ENCODE assay signal across 36 mouse cellular contexts in genomic region chr2:170464817-170465216, GRCm38 (mm10). TPM values are rescaled to one million over a fixed set of nuclear protein-coding genes. Genes with fewer than 3 reads are reported as not detected.
DNase-seq lines count a peak whose midpoint lies in the region; ATAC-seq lines count a peak whose summit lies in the region.
"Had no signal": no experiment of that assay in that cellular context is flagged by ENCODE, and none has a peak within 500 bp of the region (broad histone marks: within the 10 kb centered on the region; RNA-seq: fewer than 3 reads in every experiment).

No protein-coding gene starts in this region.

- H3K9ac ChIP-seq in kidney, embryonic 15.5 days: no peak overlapping the region
- no peak overlapping the region for H3K9ac ChIP-seq in hindbrain, embryonic 12.5 days
- H3K9ac ChIP-seq: embryonic facial prominence, embryonic 13.5 days; heart, embryonic 13.5 days; limb, embryonic 15.5 days; liver, embryonic 13.5 days; midbrain, embryonic 12.5 days; neural tube, embryonic 12.5 days; stomach, embryonic 15.5 days had no signal

- H3K4me1 ChIP-seq in kidney, embryonic 15.5 days: peaks cover 14% of the 10 kb centered on the region
- H3K4me1 ChIP-seq in limb, embryonic 10.5 days: peaks cover 14% of the 10 kb centered on the region
- peaks cover 5% of the 10 kb centered on the region for H3K4me1 ChIP-seq in hindbrain, embryonic 12.5 days
- H3K4me1 ChIP-seq: stomach, embryonic 15.5 days had no signal

- peak overlapping the region; percentile 45; the same call in 1 of the 2 replicates for H3K27ac ChIP-seq in kidney, embryonic 15.5 days
- no peak overlapping the region for H3K27ac ChIP-seq in limb, embryonic 10.5 days
- H3K27ac ChIP-seq in hindbrain, embryonic 12.5 days: no peak overlapping the region
- H3K27ac ChIP-seq: embryonic facial prominence, embryonic 13.5 days; gastrocnemius, adult 2 months; heart, embryonic 13.5 days; hindbrain, postnatal 0 days; limb, embryonic 15.5 days; liver, embryonic 13.5 days; midbrain, embryonic 12.5 days; neural tube, embryonic 12.5 days; stomach, embryonic 15.5 days had no signal

- peaks cover 23% of the 10 kb centered on the region for H3K27me3 ChIP-seq in kidney, embryonic 15.5 days
- 0 out of 2 replicates have a peak, but pooled peaks cover 7% of the 10 kb centered on the region for H3K27me3 ChIP-seq in limb, embryonic 10.5 days (ENCODE audit: low read depth, poor library complexity, severe bottlenecking)
- H3K27me3 ChIP-seq in hindbrain, embryonic 12.5 days: peaks cover 5% of the 10 kb centered on the region; the same call in 1 of the 2 replicates
- H3K27me3 ChIP-seq: limb, embryonic 15.5 days; liver, embryonic 13.5 days; neural tube, embryonic 12.5 days; stomach, embryonic 15.5 days had no signal

- ATAC-seq in kidney, embryonic 15.5 days (replicated peaks; ENCODE audit: low FRiP score): no peak
- ATAC-seq in inflammation-experienced regulatory T-cells, adult 6 months: no peak
- ATAC-seq in hindbrain, embryonic 12.5 days (ENCODE audit: low FRiP score): no peak
- ATAC-seq: forebrain, embryonic 16.5 days; hindbrain, postnatal 0 days; intestine, embryonic 16.5 days; lung, postnatal 0 days had no signal

- no peak overlapping the region for H3K4me2 ChIP-seq in kidney, embryonic 15.5 days
- H3K4me2 ChIP-seq in hindbrain, embryonic 12.5 days (replicated peaks): no peak overlapping the region
- H3K4me2 ChIP-seq: embryonic facial prominence, embryonic 13.5 days; heart, embryonic 13.5 days; limb, embryonic 15.5 days; liver, embryonic 13.5 days; midbrain, embryonic 12.5 days; neural tube, embryonic 12.5 days; stomach, embryonic 15.5 days had no signal

- no peaks in the 10 kb centered on the region for H3K36me3 ChIP-seq in kidney, embryonic 15.5 days
- no peaks in the 10 kb centered on the region for H3K36me3 ChIP-seq in limb, embryonic 10.5 days
- no peaks in the 10 kb centered on the region for H3K36me3 ChIP-seq in hindbrain, embryonic 12.5 days
- H3K36me3 ChIP-seq: embryonic facial prominence, embryonic 13.5 days; heart, embryonic 13.5 days; limb, embryonic 15.5 days; liver, embryonic 13.5 days; midbrain, embryonic 12.5 days; neural tube, embryonic 12.5 days; stomach, embryonic 15.5 days had no signal

- DNase-seq in right cerebral cortex, postnatal 14 days: peak; percentile 12
- no peak for DNase-seq in right cerebral cortex, postnatal 36 days (ENCODE audit: low spot score in 2 of 2)
- DNase-seq in kidney, postnatal 25 days: peak; percentile 67 to 92
- no peak for DNase-seq in limb, embryonic 10.5 days (ENCODE audit: low spot score)
- DNase-seq: adrenal gland, postnatal 25 days; B cell, adult 2 months; cerebellum, adult 11-12 months; cerebellum, adult 9-11 months; embryo, embryonic 11 days; gastrocnemius, adult 2 months; gastrocnemius, postnatal 36 days; heart, postnatal 10 days; left cerebral cortex, postnatal 4 days; liver, embryonic 13.5 days; lung, adult 18-20 months; lung, postnatal 4 days; right cerebral cortex, adult 18-20 months; thymus, postnatal 14 days had no signal

- no peaks in the 10 kb centered on the region for H3K9me3 ChIP-seq in kidney, embryonic 15.5 days (replicated peaks)
- no peaks in the 10 kb centered on the region for H3K9me3 ChIP-seq in limb, embryonic 10.5 days (replicated peaks)
- no peaks in the 10 kb centered on the region for H3K9me3 ChIP-seq in hindbrain, embryonic 12.5 days (replicated peaks)
- H3K9me3 ChIP-seq: embryonic facial prominence, embryonic 13.5 days; heart, embryonic 13.5 days; limb, embryonic 15.5 days; liver, embryonic 13.5 days; midbrain, embryonic 12.5 days; neural tube, embryonic 12.5 days; stomach, embryonic 15.5 days had no signal

- H3K4me3 ChIP-seq in kidney, embryonic 15.5 days (replicated peaks): no peak overlapping the region
- H3K4me3 ChIP-seq in limb, embryonic 10.5 days: no peak overlapping the region
- H3K4me3 ChIP-seq in hindbrain, embryonic 12.5 days: no peak overlapping the region
- H3K4me3 ChIP-seq: embryonic facial prominence, embryonic 13.5 days; erythroblast, embryonic 14.5 days; gastrocnemius, adult 2 months; heart, embryonic 13.5 days; limb, embryonic 15.5 days; liver, embryonic 13.5 days; megakaryocyte, embryonic 14.5 days; midbrain, embryonic 12.5 days; myocyte; neural tube, embryonic 12.5 days; stomach, embryonic 15.5 days had no signal

- WGBS in kidney, embryonic 15.5 days: 55% methylated on average over 4 of the region's 4 CpGs
- WGBS in limb, embryonic 10.5 days: 70% methylated on average over 4 of the region's 4 CpGs
- WGBS in hindbrain, embryonic 12.5 days: 59% methylated on average over 4 of the region's 4 CpGs

RNA-seq across cellular contexts. Expression of gene Pfdn4, which starts 31.4 kb away (rescaled TPM):
- polyA plus RNA-seq in kidney, embryonic 15.5 days (2015; fragmentation: Nextera tagmentation; extraction: Ambion mirVana): 77.8 and 103 TPM in 2 replicates
- 102 and 107 TPM in 2 replicates for polyA plus RNA-seq in limb, embryonic 10.5 days (2016; fragmentation: Nextera tagmentation; extraction: Ambion mirVana)
- polyA plus RNA-seq in inflammation-experienced regulatory T-cells, adult 6 months (2017; shearing (Covaris generic)): 10 to 100 TPM; 48.8 to 73.6 (median 49.4) TPM
- polyA plus RNA-seq in hindbrain, embryonic 12.5 days (2016; fragmentation: Nextera tagmentation; extraction: Ambion mirVana): 128 and 139 TPM in 2 replicates

RNA-seq across cellular contexts. Expression of gene Cyp24a1, which starts 32.1 kb away (rescaled TPM):
- 1.7 and 1.8 TPM in 2 replicates for polyA plus RNA-seq in kidney, embryonic 15.5 days (2015; fragmentation: Nextera tagmentation; extraction: Ambion mirVana)
- not detected in 2 replicates for polyA plus RNA-seq in limb, embryonic 10.5 days (2016; fragmentation: Nextera tagmentation; extraction: Ambion mirVana)
- not detected for polyA plus RNA-seq in inflammation-experienced regulatory T-cells, adult 6 months (2017; shearing (Covaris generic))
- polyA plus RNA-seq in hindbrain, embryonic 12.5 days (2016; fragmentation: Nextera tagmentation; extraction: Ambion mirVana): 0.10 TPM in 1 of 2 replicates, not detected in the other
- polyA plus RNA-seq: embryonic facial prominence, embryonic 13.5 days; erythroblast, embryonic 14.5 days; forebrain, embryonic 11.5 days; heart, embryonic 13.5 days; intestine, embryonic 16.5 days; limb, embryonic 15.5 days; liver, embryonic 13.5 days; lung, postnatal 0 days; stomach, embryonic 15.5 days; urinary bladder, adult 2 months had no signal

RNA-seq across cellular contexts. Expression of gene Bcas1, which starts 37.2 kb away (rescaled TPM):
- 0.58 and 1.7 TPM in 2 replicates for polyA plus RNA-seq in kidney, embryonic 15.5 days (2015; fragmentation: Nextera tagmentation; extraction: Ambion mirVana)
- polyA plus RNA-seq in limb, embryonic 10.5 days (2016; fragmentation: Nextera tagmentation; extraction: Ambion mirVana): 0.23 and 0.45 TPM in 2 replicates
- polyA plus RNA-seq in inflammation-experienced regulatory T-cells, adult 6 months (2017; shearing (Covaris generic)): 1 to 10 TPM; 2.5 to 4.5 (median 3.6) TPM
- 10.1 and 14.2 TPM in 2 replicates for polyA plus RNA-seq in hindbrain, embryonic 12.5 days (2016; fragmentation: Nextera tagmentation; extraction: Ambion mirVana)

Comparison
In these comparisons a context has a peak if more than half of its experiments do, and no peak if none do; other contexts are left out.
1. DNase-seq: peak in right cerebral cortex, postnatal 14 days (single experiment) and kidney, postnatal 25 days (2 of 2); none in right cerebral cortex, postnatal 36 days (0 of 2) and limb, embryonic 10.5 days (single experiment).